Mouse (Mus musculus) kidney, embryonic 16.5 days (tissue): ENCODE measurements around the gene Me3. TPM values are rescaled to one million over a fixed set of nuclear protein-coding genes. Genes with fewer than 3 reads are reported as not detected.

Experiments used
- ATAC-seq: fragments of 200-750 bp; cut with Nextera tagmentation; 2 replicates; pipeline ENCODE4 v1.8.0; 2017; ENCODE audit warnings: moderate TSS enrichment; ENCODE audit not compliant: low FRiP score, low TSS enrichment
- H3K27ac ChIP-seq: fragments of 300-500 bp; sonication (generic); 2 replicates; pipeline ENCODE4 v1.5.1; 2014; ENCODE audit warnings: low read length
- H3K27me3 ChIP-seq: fragments of 300-500 bp; sonication (generic); 2 replicates; pipeline ENCODE4 v1.6.1; 2014; ENCODE audit warnings: low read length, control low read depth, mixed read lengths; ENCODE audit not compliant: insufficient read depth
- H3K36me3 ChIP-seq: fragments of 300-500 bp; sonication (generic); 2 replicates; pipeline ENCODE4 v1.6.1; 2014; ENCODE audit warnings: low read length, control low read depth, mixed read lengths; ENCODE audit not compliant: insufficient read depth
- H3K4me1 ChIP-seq: fragments of 300-500 bp; sonication (generic); 2 replicates; pipeline ENCODE4 v1.6.1; 2014; ENCODE audit warnings: low read length, control low read depth, mixed read lengths; ENCODE audit not compliant: insufficient read depth
- H3K4me2 ChIP-seq: fragments of 300-500 bp; sonication (generic); replicated peaks from 2 replicates; pipeline ENCODE4 v1.6.1; 2014; ENCODE audit warnings: low read depth, low read length
- H3K4me3 ChIP-seq: fragments of 300-500 bp; sonication (generic); 2 replicates; pipeline ENCODE4 v1.5.1; 2014; ENCODE audit warnings: mild to moderate bottlenecking, low read length
- H3K9ac ChIP-seq: fragments of 300-500 bp; sonication (generic); replicated peaks from 2 replicates; pipeline ENCODE4 v1.6.1; 2014; ENCODE audit warnings: low read length
- H3K9me3 ChIP-seq: fragments of 300-500 bp; sonication (generic); 2 replicates; pipeline ENCODE4 v1.6.1; 2016; ENCODE audit warnings: low read length, control low read depth
- WGBS: fragments of 180-500 bp; shearing (Covaris S2); extraction: QIAGEN DNeasy Blood & Tissue Kit; methylation state at CpG from one replicate; pipeline ENCODE4 v1.1.7; 2014; 5-methylcytosine and 5-hydroxymethylcytosine counted together
- polyA plus RNA-seq: library from polyadenylated mRNA; unstranded; fragments of >200 nt; fragmentation: Nextera tagmentation; extraction: Ambion mirVana; gene quantifications from 2 replicates; pipeline ENCODE4 v1.2.1, GENCODE M21; 2015

The Me3 gene
- polyA plus RNA-seq, 1 experiment from 2014 or later: 20.2 TPM

GRCm38 (mm10) chr7:89657692-89658212 is 25.6 kb downstream of the Me3 start:
- H3K36me3 ChIP-seq: no peaks in the 10 kb centered on the region
- no peak overlapping the region for H3K27ac ChIP-seq
- no peak overlapping the region for H3K9ac ChIP-seq
- no peaks in the 10 kb centered on the region for H3K9me3 ChIP-seq
- H3K27me3 ChIP-seq: no peaks in the 10 kb centered on the region
- no peak overlapping the region for H3K4me3 ChIP-seq
- ATAC-seq: no peak
- H3K4me1 ChIP-seq: no peaks in the 10 kb centered on the region
- 52% methylated on average over 7 of the region's 7 CpGs for WGBS
- H3K4me2 ChIP-seq: no peak overlapping the region

DNA sequence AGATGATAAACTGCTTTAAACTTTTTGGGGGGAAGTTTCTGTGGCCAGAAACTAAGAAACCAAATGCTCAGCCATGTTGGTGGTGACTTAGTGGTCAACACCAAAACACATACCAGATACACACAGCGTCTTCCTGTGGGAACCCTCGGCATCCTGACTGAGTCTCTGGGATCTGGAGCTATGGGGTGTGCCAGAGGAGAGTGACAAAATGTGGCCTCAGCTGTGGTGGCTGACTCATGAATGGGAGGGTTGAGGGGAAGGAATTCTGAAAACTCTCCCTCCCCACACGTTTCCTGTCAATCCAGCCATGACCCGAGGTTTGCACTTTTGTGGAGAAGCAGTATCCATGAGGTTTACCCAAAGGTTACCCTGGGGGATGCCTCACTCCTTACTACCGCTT is 32.0 kb downstream of the Me3 start:
- Histone ChIP-seq H3K27me3 (no peaks in the 10 kb centered on the region), H3K27ac (no peak overlapping the region), H3K4me3 (no peak overlapping the region), H3K9me3 (no peaks in the 10 kb centered on the region), H3K36me3 (no peaks in the 10 kb centered on the region), H3K4me1 (no peaks in the 10 kb centered on the region), H3K9ac (no peak overlapping the region), H3K4me2 (no peak overlapping the region)
- WGBS: 53% methylated on average over 5 of the region's 5 CpGs
- no peak for ATAC-seq

DNA sequence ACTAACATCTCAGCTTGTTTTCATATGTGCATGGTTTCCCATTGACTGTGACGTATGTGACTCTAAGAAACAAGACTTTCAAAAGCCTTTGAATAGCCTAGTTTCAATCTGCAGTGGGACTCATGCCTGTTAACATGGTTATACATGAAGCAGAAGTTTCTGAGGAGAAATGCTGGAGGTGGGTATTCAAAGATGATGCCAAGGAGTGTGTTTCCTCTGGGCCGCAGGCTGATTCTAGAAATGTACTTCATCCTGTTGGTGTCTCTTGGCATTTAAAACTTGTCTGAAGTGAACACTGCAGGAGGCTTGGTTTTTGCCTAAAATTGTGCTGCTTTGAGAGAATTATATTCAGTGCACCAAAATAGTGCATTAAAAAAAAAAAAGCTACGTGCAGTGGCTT is 34.2 kb downstream of the Me3 start:
- no peaks in the 10 kb centered on the region for H3K36me3 ChIP-seq
- H3K9me3 ChIP-seq: no peaks in the 10 kb centered on the region
- H3K4me3 ChIP-seq: no peak overlapping the region
- 82% methylated on average over 3 of the region's 3 CpGs for WGBS
- H3K4me1 ChIP-seq: peaks cover 5% of the 10 kb centered on the region; the same call in 1 of the 2 replicates
- no peak overlapping the region for H3K4me2 ChIP-seq
- H3K27ac ChIP-seq: no peak overlapping the region
- H3K27me3 ChIP-seq: no peaks in the 10 kb centered on the region
- no peak for ATAC-seq
- H3K9ac ChIP-seq: no peak overlapping the region

DNA sequence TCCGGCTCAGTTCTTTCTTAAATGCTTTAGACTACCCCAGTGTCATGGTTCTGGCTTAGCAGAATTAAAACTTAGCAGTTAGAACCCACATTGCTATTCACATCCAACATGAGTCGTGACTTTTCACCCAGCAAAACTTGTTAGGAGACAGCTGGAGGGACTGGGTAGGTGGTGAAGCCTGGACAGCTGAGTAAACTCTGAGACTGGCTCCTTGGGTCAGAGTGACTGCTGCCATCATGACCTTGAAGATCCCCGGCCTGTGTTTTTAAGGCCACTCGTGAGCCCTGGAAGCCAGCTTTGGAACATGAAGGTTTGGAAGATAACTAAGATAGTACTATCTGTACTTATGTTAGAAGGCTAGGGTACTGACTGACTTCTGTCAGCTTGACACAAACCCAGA is 35.4 kb downstream of the Me3 start:
- Histone ChIP-seq H3K9ac (no peak overlapping the region), H3K4me2 (no peak overlapping the region), H3K36me3 (no peaks in the 10 kb centered on the region), H3K4me1 (peaks cover 5% of the 10 kb centered on the region; the same call in 1 of the 2 replicates), H3K27me3 (no peaks in the 10 kb centered on the region), H3K27ac (no peak overlapping the region), H3K9me3 (no peaks in the 10 kb centered on the region), H3K4me3 (no peak overlapping the region)
- WGBS: 79% methylated on average over 4 of the region's 4 CpGs
- no peak for ATAC-seq

GRCm38 (mm10) chr7:89669461-89669860 is 37.3 kb downstream of the Me3 start:
- no peak for ATAC-seq
- Histone ChIP-seq H3K27ac (0 out of 2 replicates have a peak overlapping the region, but pooled peaks have one; percentile 26), H3K4me3 (no peak overlapping the region), H3K27me3 (no peaks in the 10 kb centered on the region), H3K36me3 (no peaks in the 10 kb centered on the region), H3K9me3 (no peaks in the 10 kb centered on the region), H3K4me2 (no peak overlapping the region), H3K9ac (no peak overlapping the region), H3K4me1 (peaks cover 5% of the 10 kb centered on the region; the same call in 1 of the 2 replicates)
- WGBS: 34% methylated on average over 6 of the region's 6 CpGs

DNA sequence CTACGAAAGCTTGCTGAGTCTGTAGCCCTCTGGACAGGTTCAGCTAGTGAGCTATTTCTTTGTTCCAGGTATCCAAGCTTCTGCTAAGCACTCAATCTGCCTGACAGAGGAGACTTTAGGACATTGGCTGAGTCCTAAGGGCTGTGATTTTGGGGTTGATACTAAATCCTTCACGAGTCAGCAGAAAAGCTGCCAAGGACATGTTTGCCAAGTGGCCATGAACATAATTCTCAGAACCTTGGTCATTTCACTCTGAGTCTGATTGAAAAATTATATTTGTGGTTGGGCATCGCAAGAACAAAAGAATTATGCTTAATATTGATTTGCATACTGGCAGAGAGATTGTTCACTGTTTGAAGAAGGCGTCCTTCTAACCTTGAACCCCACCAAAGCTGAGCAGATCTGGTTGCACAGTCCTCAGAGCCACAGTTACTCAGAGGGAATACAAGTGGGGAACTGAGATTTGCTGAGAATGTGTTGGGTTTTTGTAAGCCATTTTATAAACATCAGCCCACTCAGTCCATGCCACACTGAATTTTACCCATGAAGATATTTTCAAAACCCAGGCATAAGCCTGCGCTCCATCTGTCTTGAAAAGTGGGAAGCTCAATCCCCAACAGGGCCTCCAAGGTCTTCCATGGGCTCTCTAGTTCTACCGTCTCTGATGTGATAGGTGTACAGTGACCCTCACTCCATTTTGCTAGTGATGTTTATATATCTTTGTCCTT is 39.1 kb downstream of the Me3 start:
- no peak for ATAC-seq
- Histone ChIP-seq H3K36me3 (no peaks in the 10 kb centered on the region), H3K4me2 (no peak overlapping the region), H3K4me3 (no peak overlapping the region), H3K9me3 (no peaks in the 10 kb centered on the region), H3K27me3 (no peaks in the 10 kb centered on the region), H3K27ac (no peak overlapping the region), H3K4me1 (peaks cover 5% of the 10 kb centered on the region; the same call in 1 of the 2 replicates), H3K9ac (no peak overlapping the region)
- WGBS: 89% methylated on average over 6 of the region's 6 CpGs

- ATAC-seq: no peak
- no peaks in the 10 kb centered on the region for H3K9me3 ChIP-seq
- H3K27ac ChIP-seq: no peak overlapping the region
- no peaks in the 10 kb centered on the region for H3K4me1 ChIP-seq
- H3K9ac ChIP-seq: no peak overlapping the region
- H3K36me3 ChIP-seq: no peaks in the 10 kb centered on the region
- H3K4me2 ChIP-seq: no peak overlapping the region
- no peaks in the 10 kb centered on the region for H3K27me3 ChIP-seq
- H3K4me3 ChIP-seq: no peak overlapping the region
Observed at GRCm38 (mm10) chr7:89676176-89676575, 44.0 kb downstream of the Me3 start.

DNA sequence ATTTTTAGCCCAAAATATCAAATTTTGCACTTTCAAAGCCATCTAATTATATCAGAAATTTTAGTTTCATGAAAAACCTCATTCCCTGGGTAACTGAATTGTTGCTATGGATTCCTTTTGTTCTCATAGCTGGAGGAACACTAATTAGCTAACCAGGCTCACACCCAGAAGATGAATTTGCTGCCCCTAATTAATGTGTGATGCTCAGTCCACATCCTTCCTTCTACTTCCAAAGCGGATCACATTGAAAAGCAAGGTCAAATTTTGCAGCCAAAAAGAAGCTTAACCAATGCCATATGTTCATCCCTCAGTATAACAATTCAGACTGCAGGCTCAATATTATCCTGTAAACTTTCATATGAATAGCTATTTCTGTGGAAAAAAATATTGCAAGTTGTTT is 45.7 kb downstream of the Me3 start:
- Histone ChIP-seq H3K9ac (no peak overlapping the region), H3K9me3 (no peaks in the 10 kb centered on the region), H3K27me3 (no peaks in the 10 kb centered on the region), H3K36me3 (no peaks in the 10 kb centered on the region), H3K4me1 (no peaks in the 10 kb centered on the region), H3K4me3 (no peak overlapping the region), H3K4me2 (no peak overlapping the region), H3K27ac (no peak overlapping the region)
- ATAC-seq: no peak
- WGBS: 61% methylated on average over 1 of the region's 1 CpGs

GRCm38 (mm10) chr7:89678719-89679118 is 46.5 kb downstream of the Me3 start:
- Histone ChIP-seq H3K27ac (no peak overlapping the region), H3K27me3 (no peaks in the 10 kb centered on the region), H3K9ac (no peak overlapping the region), H3K36me3 (no peaks in the 10 kb centered on the region), H3K4me1 (no peaks in the 10 kb centered on the region), H3K9me3 (no peaks in the 10 kb centered on the region), H3K4me3 (no peak overlapping the region), H3K4me2 (no peak overlapping the region)
- no peak for ATAC-seq
- WGBS: 92% methylated on average over 5 of the region's 5 CpGs

GRCm38 (mm10) chr7:89679139-89679538 is 46.9 kb downstream of the Me3 start:
- Histone ChIP-seq H3K4me3 (no peak overlapping the region), H3K4me2 (no peak overlapping the region), H3K27me3 (no peaks in the 10 kb centered on the region), H3K9me3 (no peaks in the 10 kb centered on the region), H3K9ac (no peak overlapping the region), H3K4me1 (no peaks in the 10 kb centered on the region), H3K36me3 (no peaks in the 10 kb centered on the region), H3K27ac (no peak overlapping the region)
- 76% methylated on average over 6 of the region's 6 CpGs for WGBS
- ATAC-seq: no peak
